Comparison of ENCODE assay signal across 12 mouse cellular contexts in the genomic region with DNA sequence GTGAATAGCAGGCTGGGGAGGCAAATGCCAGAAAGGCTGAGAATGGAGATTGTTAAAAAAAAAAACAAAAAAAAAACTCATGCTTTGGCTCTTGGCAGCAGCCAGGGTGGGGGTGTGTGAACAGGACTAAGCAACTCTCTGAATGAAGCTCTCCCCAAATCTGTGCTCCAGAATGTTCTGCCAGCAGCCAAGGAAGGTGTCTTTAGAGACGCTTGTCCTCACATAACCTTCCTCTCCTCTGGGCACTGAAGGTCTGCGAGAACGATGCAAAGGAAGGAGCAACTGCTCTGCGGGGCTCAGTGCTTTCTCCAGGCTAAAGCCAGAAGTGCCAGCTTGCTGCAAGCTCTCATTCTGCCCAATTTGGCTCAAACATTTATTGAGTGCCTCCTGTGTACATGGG. TPM values are rescaled to one million over a fixed set of nuclear protein-coding genes. Genes with fewer than 3 reads are reported as not detected.
DNase-seq lines count a peak whose midpoint lies in the region; ATAC-seq and TF ChIP-seq lines count a peak whose summit lies in the region.
"Had no signal": no experiment of that assay in that cellular context is flagged by ENCODE, and none has a peak within 500 bp of the region (broad histone marks: within the 10 kb centered on the region; RNA-seq: fewer than 3 reads in every experiment).

No protein-coding gene starts in this region.

- DNase-seq in heart, adult 2 months, result peak; percentile 32 to 41
- peak; percentile 65 to 75 for DNase-seq in frontal cortex, adult 2 months (ENCODE audit: extremely low spot score in 1 of 2, low spot score in 1 of 2)
- DNase-seq in layer of hippocampus, postnatal 14 days (ENCODE audit: low spot score in 2 of 2), result peak; percentile 70 to 84
- DNase-seq in right cerebral cortex, postnatal 25 days, result peak; percentile 60
- DNase-seq in thymus, postnatal 36 days, result no peak
- no peak for DNase-seq in forebrain, embryonic 11.5 days (ENCODE audit: low spot score)
- DNase-seq: lung, embryonic 14.5 days had no signal

- peaks cover 2% of the 10 kb centered on the region; the same call in 1 of the 2 replicates for H3K36me3 ChIP-seq in heart, adult 2 months (ENCODE audit: control insufficient read depth, insufficient read depth, low read length)
- no peaks in the 10 kb centered on the region for H3K36me3 ChIP-seq in heart, embryonic 12.5 days
- H3K36me3 ChIP-seq in forebrain, embryonic 11.5 days (ENCODE audit: control insufficient read depth, insufficient read depth, low read length), result no peaks in the 10 kb centered on the region
- H3K36me3 ChIP-seq: forebrain, embryonic 10.5 days; hindbrain, embryonic 15.5 days; limb, embryonic 12.5 days; midbrain, embryonic 10.5 days had no signal

- TF ChIP-seq CTCF in heart, adult 2 months (IDR thresholded peaks at IDR 0.05), result no peak

- TF ChIP-seq POLR2A in heart, adult 2 months (IDR thresholded peaks at IDR 0.05; ENCODE audit: insufficient read depth, low read depth, low read length), result no peak

- no peak overlapping the region for H3K4me2 ChIP-seq in heart, embryonic 12.5 days
- no peak overlapping the region for H3K4me2 ChIP-seq in forebrain, embryonic 11.5 days (ENCODE audit: low read depth, low read length, severe bottlenecking)
- H3K4me2 ChIP-seq: hindbrain, embryonic 15.5 days; limb, embryonic 12.5 days; lung, embryonic 14.5 days had no signal

- no peak for ATAC-seq in heart, embryonic 12.5 days (ENCODE audit: insufficient number of reproducible peaks, low FRiP score)
- no peak for ATAC-seq in forebrain, embryonic 11.5 days (replicated peaks; ENCODE audit: low FRiP score)

- no peak overlapping the region for H3K9ac ChIP-seq in heart, adult 2 months (ENCODE audit: low read depth, low read length)
- H3K9ac ChIP-seq in heart, embryonic 12.5 days, result no peak overlapping the region
- H3K9ac ChIP-seq in forebrain, embryonic 11.5 days (ENCODE audit: low read length), result no peak overlapping the region
- H3K9ac ChIP-seq: hindbrain, embryonic 15.5 days; limb, embryonic 12.5 days; lung, embryonic 14.5 days had no signal

- 44% methylated on average over 4 of the region's 4 CpGs for WGBS in heart, adult 2 months
- WGBS in heart, embryonic 12.5 days, result 69% methylated on average over 4 of the region's 4 CpGs
- 92% methylated on average over 4 of the region's 4 CpGs for WGBS in forebrain, embryonic 11.5 days

- H3K79me2 ChIP-seq in heart, adult 2 months (replicated peaks; ENCODE audit: control insufficient read depth, insufficient read depth, low read length), result no peaks in the 10 kb centered on the region

- peaks cover 21% of the 10 kb centered on the region for H3K4me1 ChIP-seq in heart, adult 2 months (ENCODE audit: control insufficient read depth, insufficient read depth, low read length)
- peaks cover 23% of the 10 kb centered on the region for H3K4me1 ChIP-seq in heart, embryonic 12.5 days (replicated peaks)
- no peaks in the 10 kb centered on the region for H3K4me1 ChIP-seq in forebrain, embryonic 11.5 days (replicated peaks; ENCODE audit: control insufficient read depth, insufficient read depth, low read length)
- H3K4me1 ChIP-seq: forebrain, embryonic 10.5 days; hindbrain, embryonic 15.5 days; limb, embryonic 12.5 days; midbrain, embryonic 10.5 days had no signal

- intact Hi-C loops in heart, adult 2 months (cut with DNase I), result loop anchor here (5.0 kb wide), 1 partner anchor 57 kb away; no protein-coding TSS in a partner anchor

- peak overlapping the region; percentile 41 for H3K27ac ChIP-seq in heart, adult 2 months
- no peak overlapping the region for H3K27ac ChIP-seq in heart, embryonic 12.5 days (ENCODE audit: poor library complexity, severe bottlenecking)
- no peak overlapping the region for H3K27ac ChIP-seq in forebrain, embryonic 11.5 days (ENCODE audit: low read depth, low read length)
- H3K27ac ChIP-seq: forebrain, embryonic 10.5 days; hindbrain, embryonic 15.5 days; limb, embryonic 12.5 days; midbrain, embryonic 10.5 days had no signal

- TF ChIP-seq EP300 in heart, adult 2 months (IDR thresholded peaks at IDR 0.05; ENCODE audit: insufficient read depth, low read depth, low read length), result 0 out of 2 replicates have a peak, but pooled peaks have one; percentile 37

- no peak overlapping the region for H3K4me3 ChIP-seq in heart, adult 2 months
- no peak overlapping the region for H3K4me3 ChIP-seq in heart, embryonic 12.5 days
- H3K4me3 ChIP-seq in forebrain, embryonic 11.5 days (ENCODE audit: low read depth, low read length), result no peak overlapping the region
- H3K4me3 ChIP-seq: forebrain, embryonic 10.5 days; hindbrain, embryonic 15.5 days; limb, embryonic 12.5 days; midbrain, embryonic 10.5 days had no signal

- no peaks in the 10 kb centered on the region for H3K9me3 ChIP-seq in heart, embryonic 12.5 days (replicated peaks)
- no peaks in the 10 kb centered on the region for H3K9me3 ChIP-seq in forebrain, embryonic 11.5 days (ENCODE audit: control insufficient read depth, low read length)
- H3K9me3 ChIP-seq: forebrain, embryonic 10.5 days; hindbrain, embryonic 15.5 days; limb, embryonic 12.5 days; midbrain, embryonic 10.5 days had no signal

- H3K27me3 ChIP-seq in heart, adult 2 months (ENCODE audit: control insufficient read depth, insufficient read depth, low read length), result no peaks in the 10 kb centered on the region
- peaks cover 27% of the 10 kb centered on the region for H3K27me3 ChIP-seq in heart, embryonic 12.5 days (replicated peaks)
- H3K27me3 ChIP-seq in forebrain, embryonic 11.5 days (ENCODE audit: control insufficient read depth, insufficient read depth, low read length), result no peaks in the 10 kb centered on the region

RNA-seq across cellular contexts. Expression of a gene that starts 6.3 kb away (rescaled TPM):
- 10 to 100 TPM; 11.4 to 12.1 TPM for total RNA-seq in heart, adult 2 months (2021)
- 8.2 and 15.7 TPM in 2 replicates for polyA plus RNA-seq in heart, adult 2 months (2012; rRNA removed)
- 0.94 and 2.1 TPM in 2 replicates for polyA plus RNA-seq in heart, embryonic 12.5 days (2016; fragmentation: Nextera tagmentation; extraction: Ambion mirVana)
- 1.3 and 1.8 TPM in 2 replicates for polyA plus RNA-seq in frontal cortex, adult 2 months (2012; rRNA removed)
- total RNA-seq in layer of hippocampus, postnatal 14 days (2021), result 1 to 10 TPM; 4.9 to 7.4 TPM
- 0.08 and 0.32 TPM in 2 replicates for polyA plus RNA-seq in forebrain, embryonic 11.5 days (2014; fragmentation: Nextera tagmentation; extraction: Ambion mirVana)

Comparison
In these comparisons a context has a peak if more than half of its experiments do, and no peak if none do; other contexts are left out.
1. DNase-seq: peak in heart, adult 2 months (2 of 2), frontal cortex, adult 2 months (2 of 2), layer of hippocampus, postnatal 14 days (2 of 2) and right cerebral cortex, postnatal 25 days (single experiment); none in thymus, postnatal 36 days (0 of 2) and forebrain, embryonic 11.5 days (single experiment).